Mouse (Mus musculus) embryonic facial prominence, embryonic 11.5 days (tissue): Measurements from ENCODE around the gene Tap1. TPM values are rescaled to one million over a fixed set of nuclear protein-coding genes. Genes with fewer than 3 reads are reported as not detected.

Source experiments
- ATAC-seq: fragments of 200-750 bp; cut with Nextera tagmentation; replicated peaks from 2 replicates; pipeline ENCODE4 v1.8.0; 2017; ENCODE audit warnings: low read depth; ENCODE audit not compliant: insufficient number of reproducible peaks, low FRiP score, low TSS enrichment
- DNase-seq: peaks from one replicate; pipeline ENCODE4 v3.0.0-alpha.2; 2015; ENCODE audit warnings: low spot score
- H3K27ac ChIP-seq: fragments of 300-500 bp; sonication (generic); replicated peaks from 2 replicates; pipeline ENCODE4 v1.5.1; 2014; ENCODE audit warnings: mild to moderate bottlenecking, low read depth, low read length, control low read depth
- H3K27me3 ChIP-seq: fragments of 300-500 bp; sonication (generic); 2 replicates; pipeline ENCODE4 v1.6.1; 2014; ENCODE audit warnings: mild to moderate bottlenecking, low read length, moderate library complexity, mixed read lengths; ENCODE audit not compliant: control insufficient read depth, insufficient read depth
- H3K36me3 ChIP-seq: fragments of 300-500 bp; sonication (generic); replicated peaks from 2 replicates; pipeline ENCODE4 v1.6.1; 2014; ENCODE audit warnings: low read depth, mild to moderate bottlenecking, low read length, moderate library complexity, mixed read lengths; ENCODE audit not compliant: control insufficient read depth, insufficient read depth
- H3K4me1 ChIP-seq: fragments of 300-500 bp; sonication (generic); 2 replicates; pipeline ENCODE4 v1.6.1; 2014; ENCODE audit warnings: low read length, mixed read lengths; ENCODE audit not compliant: control insufficient read depth, insufficient read depth
- H3K4me2 ChIP-seq: fragments of 300-500 bp; sonication (generic); 2 replicates; pipeline ENCODE4 v1.6.1; 2014; ENCODE audit warnings: low read depth, mild to moderate bottlenecking, control low read depth, low read length, moderate library complexity
- H3K4me3 ChIP-seq: fragments of 300-500 bp; sonication (generic); 2 replicates; pipeline ENCODE4 v1.5.1; 2014; ENCODE audit warnings: low read depth, low read length, control low read depth
- H3K9ac ChIP-seq: fragments of 300-500 bp; sonication (generic); replicated peaks from 2 replicates; pipeline ENCODE4 v1.6.1; 2014; ENCODE audit warnings: mild to moderate bottlenecking, control low read depth, low read length
- H3K9me3 ChIP-seq: fragments of 300-500 bp; sonication (generic); replicated peaks from 2 replicates; pipeline ENCODE4 v1.6.1; 2016; ENCODE audit warnings: mild to moderate bottlenecking, low read length, inconsistent platforms, mixed read lengths; ENCODE audit not compliant: control insufficient read depth
- WGBS: fragments of 180-500 bp; shearing (Covaris S2); extraction: QIAGEN DNeasy Blood & Tissue Kit; methylation state at CpG from one replicate; pipeline ENCODE4 v1.1.7; 2014; 5-methylcytosine and 5-hydroxymethylcytosine counted together
- polyA plus RNA-seq: library from polyadenylated mRNA; unstranded; fragments of >200 nt; fragmentation: Nextera tagmentation; extraction: Ambion mirVana; gene quantifications from 2 replicates; pipeline ENCODE4 v1.2.1, GENCODE M21; 2014

Tap1 gene
- polyA plus RNA-seq, 1 experiment from 2014 or later, result 2.3 TPM

- Histone ChIP-seq H3K4me2 (no peak overlapping the region), H3K4me3 (no peak overlapping the region), H3K4me1 (peaks cover 5% of the 10 kb centered on the region; the same call in 1 of the 2 replicates), H3K27me3 (peaks cover 18% of the 10 kb centered on the region), H3K36me3 (no peaks in the 10 kb centered on the region), H3K9ac (no peak overlapping the region), H3K27ac (no peak overlapping the region), H3K9me3 (no peaks in the 10 kb centered on the region)
- 80% methylated on average over 15 of the region's 15 CpGs for WGBS
- no peak for DNase-seq
- no peak for ATAC-seq
These were observed 3.7 kb upstream of the Tap1 start for GRCm38 (mm10) chr17:34183564-34184219.

DNA sequence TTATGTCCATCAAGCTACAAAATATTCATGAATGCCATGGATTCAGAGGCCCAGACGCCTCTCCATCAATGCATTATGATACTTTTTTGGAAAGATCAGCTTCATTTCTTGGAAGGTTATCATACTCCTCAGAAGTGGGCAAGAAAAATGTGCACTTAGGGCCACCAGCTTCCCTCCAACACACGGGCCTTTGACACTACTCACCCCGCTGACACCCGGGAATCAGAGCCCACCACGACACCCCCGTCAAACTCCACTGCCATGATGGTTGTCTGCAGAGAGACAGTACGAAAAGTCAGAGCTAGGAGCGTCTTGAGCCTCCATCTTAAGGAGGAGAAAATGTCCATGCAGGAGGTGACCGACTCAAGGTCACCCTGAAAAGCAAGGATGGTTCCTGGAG is 1.8 kb upstream of the Tap1 start:
- no peak for DNase-seq
- Histone ChIP-seq H3K9ac (no peak overlapping the region), H3K4me1 (peaks cover 5% of the 10 kb centered on the region; the same call in 1 of the 2 replicates), H3K9me3 (no peaks in the 10 kb centered on the region), H3K27ac (no peak overlapping the region), H3K27me3 (peaks cover 20% of the 10 kb centered on the region), H3K36me3 (no peaks in the 10 kb centered on the region), H3K4me2 (no peak overlapping the region), H3K4me3 (no peak overlapping the region)
- no peak for ATAC-seq
- 86% methylated on average over 9 of the region's 9 CpGs for WGBS

GRCm38 (mm10) chr17:34186885-34187260 is 480 bp upstream of the Tap1 start:
- no peak overlapping the region for H3K27ac ChIP-seq
- 4% methylated on average over 14 of the region's 14 CpGs for WGBS
- peaks cover 5% of the 10 kb centered on the region; the same call in 1 of the 2 replicates for H3K4me1 ChIP-seq
- ATAC-seq (peak; percentile 5; the same call in 1 of the 2 replicates), DNase-seq (no peak)
- 0 out of 2 replicates have a peak overlapping the region, but pooled peaks have one; percentile 19 for H3K9ac ChIP-seq
- peaks cover 23% of the 10 kb centered on the region for H3K27me3 ChIP-seq
- peak overlapping the region; percentile 83 for H3K4me2 ChIP-seq
- no peaks in the 10 kb centered on the region for H3K9me3 ChIP-seq
- H3K36me3 ChIP-seq, result no peaks in the 10 kb centered on the region
- H3K4me3 ChIP-seq, result peak overlapping the region; percentile 42

DNA sequence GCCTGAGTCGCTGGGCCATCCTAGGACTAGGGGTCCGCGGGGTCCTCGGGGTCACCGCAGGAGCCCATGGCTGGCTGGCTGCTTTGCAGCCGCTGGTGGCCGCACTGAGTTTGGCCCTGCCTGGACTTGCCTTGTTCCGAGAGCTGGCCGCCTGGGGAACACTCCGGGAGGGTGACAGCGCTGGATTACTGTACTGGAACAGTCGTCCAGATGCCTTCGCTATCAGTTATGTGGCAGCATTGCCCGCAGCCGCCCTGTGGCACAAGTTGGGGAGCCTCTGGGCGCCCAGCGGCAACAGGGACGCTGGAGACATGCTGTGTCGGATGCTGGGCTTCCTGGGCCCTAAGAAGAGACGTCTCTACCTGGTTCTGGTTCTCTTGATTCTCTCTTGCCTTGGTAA is 657 bp downstream of the Tap1 start:
- DNase-seq (no peak), ATAC-seq (peak; percentile 33; the same call in 1 of the 2 replicates)
- no peak overlapping the region for H3K27ac ChIP-seq
- 3% methylated on average over 20 of the region's 20 CpGs for WGBS
- H3K9ac ChIP-seq, result peak overlapping the region; percentile 64
- H3K27me3 ChIP-seq, result peaks cover 25% of the 10 kb centered on the region
- peaks cover 5% of the 10 kb centered on the region; the same call in 1 of the 2 replicates for H3K4me1 ChIP-seq
- peak overlapping the region; percentile 42 for H3K4me3 ChIP-seq
- peak overlapping the region; percentile 83 for H3K4me2 ChIP-seq
- H3K36me3 ChIP-seq, result no peaks in the 10 kb centered on the region
- H3K9me3 ChIP-seq, result no peaks in the 10 kb centered on the region

GRCm38 (mm10) chr17:34188986-34189385 is 1.6 kb downstream of the Tap1 start:
- H3K27me3 ChIP-seq, result peaks cover 31% of the 10 kb centered on the region
- H3K9ac ChIP-seq, result no peak overlapping the region
- H3K36me3 ChIP-seq, result no peaks in the 10 kb centered on the region
- no peak overlapping the region for H3K4me3 ChIP-seq
- no peak for DNase-seq
- no peak overlapping the region for H3K4me2 ChIP-seq
- no peak for ATAC-seq
- no peaks in the 10 kb centered on the region for H3K9me3 ChIP-seq
- 63% methylated on average over 6 of the region's 6 CpGs for WGBS
- H3K4me1 ChIP-seq, result peaks cover 5% of the 10 kb centered on the region; the same call in 1 of the 2 replicates
- H3K27ac ChIP-seq, result no peak overlapping the region

- Histone ChIP-seq H3K27ac (no peak overlapping the region), H3K9me3 (no peaks in the 10 kb centered on the region), H3K36me3 (no peaks in the 10 kb centered on the region), H3K4me1 (peaks cover 4% of the 10 kb centered on the region; the same call in 1 of the 2 replicates), H3K4me2 (no peak overlapping the region), H3K9ac (no peak overlapping the region), H3K4me3 (no peak overlapping the region), H3K27me3 (peaks cover 54% of the 10 kb centered on the region)
- peak; percentile 39 for DNase-seq
- no peak for ATAC-seq
- WGBS, result 25% methylated on average over 16 of the region's 16 CpGs
These were observed 5.5 kb downstream of the Tap1 start for GRCm38 (mm10) chr17:34192852-34193251.

- WGBS, result 58% methylated on average over 8 of the region's 8 CpGs
- no peaks in the 10 kb centered on the region; the same call in 1 of the 2 replicates for H3K4me1 ChIP-seq
- H3K27ac ChIP-seq, result no peak overlapping the region
- no peak for ATAC-seq
- H3K9me3 ChIP-seq, result no peaks in the 10 kb centered on the region
- no peak for DNase-seq
- peaks cover 54% of the 10 kb centered on the region for H3K27me3 ChIP-seq
- H3K4me2 ChIP-seq, result no peak overlapping the region
- H3K9ac ChIP-seq, result no peak overlapping the region
- H3K4me3 ChIP-seq, result no peak overlapping the region
- H3K36me3 ChIP-seq, result no peaks in the 10 kb centered on the region
These were observed 6.1 kb downstream of the Tap1 start for GRCm38 (mm10) chr17:34193468-34193867.

- no peak overlapping the region for H3K4me2 ChIP-seq
- no peak overlapping the region for H3K9ac ChIP-seq
- WGBS, result 83% methylated on average over 4 of the region's 4 CpGs
- H3K9me3 ChIP-seq, result no peaks in the 10 kb centered on the region
- H3K4me3 ChIP-seq, result no peak overlapping the region
- H3K4me1 ChIP-seq, result no peaks in the 10 kb centered on the region; the same call in 1 of the 2 replicates
- no peaks in the 10 kb centered on the region for H3K36me3 ChIP-seq
- no peak for DNase-seq
- no peak for ATAC-seq
- no peak overlapping the region for H3K27ac ChIP-seq
- H3K27me3 ChIP-seq, result peaks cover 64% of the 10 kb centered on the region
These were observed 7.4 kb downstream of the Tap1 start for GRCm38 (mm10) chr17:34194723-34195122.
